Mouse (Mus musculus): ENCODE measurements around the gene Bcl2l1.

Bcl2l1 gene

GRCm38 (mm10) chr2:152737306-152738221 lies 94.0 kb downstream of the Bcl2l1 start:
- DNase-seq (ENCODE audit: low spot score), result no peak

- DNase-seq (ENCODE audit: low spot score), result no peak
Measured at GRCm38 (mm10) chr2:152736748-152737147, 94.8 kb downstream of the Bcl2l1 start.

GRCm38 (mm10) chr2:152736090-152736601 lies 95.4 kb downstream of the Bcl2l1 start, which contains the start of gene Id1:
Gene Id1 (plus strand): TSS chr2:152736251.
- DNase-seq (ENCODE audit: low spot score), result peak; percentile 56

- peak; percentile 59 for DNase-seq (ENCODE audit: low spot score)
Measured at GRCm38 (mm10) chr2:152734984-152735383, 96.5 kb downstream of the Bcl2l1 start.

GRCm38 (mm10) chr2:152734501-152734900 lies 97.0 kb downstream of the Bcl2l1 start:
- DNase-seq (ENCODE audit: low spot score), result no peak

- DNase-seq (ENCODE audit: low spot score), result peak; percentile 22
Measured at GRCm38 (mm10) chr2:152733201-152733600, 98.3 kb downstream of the Bcl2l1 start.

Measured in T-cell, adult 2 months (primary cell).